Mouse (Mus musculus) spleen, adult 2 months (tissue): Measurements from ENCODE around the gene Mettl8. TPM values are rescaled to one million over a fixed set of nuclear protein-coding genes. Genes with fewer than 3 reads are reported as not detected.

Experiments used
- DNase-seq, 2 experiments: peaks; one replicate each; pipeline versions ENCODE4 v3.0.0 to v3.0.0-alpha.2; 2012 to 2021; ENCODE audit warnings: low spot score in 2 of 2, low read depth in 1 of 2
- H3K27ac ChIP-seq: fragments of 200-500 bp; 2 replicates; pipeline ENCODE4 v1.5.1; 2012; ENCODE audit warnings: low read length, inconsistent platforms; ENCODE audit not compliant: insufficient read depth
- H3K27me3 ChIP-seq: fragments of 200-500 bp; 2 replicates; pipeline ENCODE4 v1.6.1; 2012; ENCODE audit warnings: mild to moderate bottlenecking, moderate library complexity, low read length, inconsistent platforms; ENCODE audit not compliant: control insufficient read depth, insufficient read depth
- H3K36me3 ChIP-seq: fragments of 200-500 bp; 2 replicates; pipeline ENCODE4 v1.6.1; 2012; ENCODE audit warnings: mild to moderate bottlenecking, low read length, inconsistent platforms; ENCODE audit not compliant: control insufficient read depth, insufficient read depth
- H3K4me1 ChIP-seq: fragments of 200-500 bp; 2 replicates; pipeline ENCODE4 v1.6.1; 2011; ENCODE audit warnings: inconsistent platforms; ENCODE audit not compliant: control insufficient read depth, insufficient read depth, insufficient read length
- H3K4me3 ChIP-seq: fragments of 200-500 bp; 2 replicates; pipeline ENCODE4 v1.5.1; 2011; ENCODE audit warnings: mild to moderate bottlenecking, inconsistent platforms; ENCODE audit not compliant: insufficient read depth, insufficient read length; ENCODE audit errors: extremely low read depth
- CTCF ChIP-seq: fragments of 200-500 bp; IDR thresholded peaks from 2 replicates; pipeline ENCODE4 v1.5.1; 2011; ENCODE audit warnings: mild to moderate bottlenecking, inconsistent platforms; ENCODE audit not compliant: insufficient read depth, insufficient read length, insufficient replicate concordance; ENCODE audit errors: extremely low read depth
- POLR2A ChIP-seq: fragments of 200-500 bp; IDR thresholded peaks from 2 replicates; pipeline ENCODE4 v1.6.1; 2011; ENCODE audit warnings: low read depth, low read length, inconsistent platforms
- WGBS: fragments of 180-500 bp; shearing (Covaris S2); methylation state at CpG from one replicate; pipeline ENCODE4 v1.1.7; 2018; 5-methylcytosine and 5-hydroxymethylcytosine counted together
- polyA plus RNA-seq: library from polyadenylated mRNA; depleted of rRNA; stranded (reverse); fragments of >200 nt; gene quantifications from 2 replicates; pipeline ENCODE4 v1.2.3, GENCODE M21; 2012

The Mettl8 gene
- polyA plus RNA-seq, 1 experiment, result 3.5 TPM

DNA sequence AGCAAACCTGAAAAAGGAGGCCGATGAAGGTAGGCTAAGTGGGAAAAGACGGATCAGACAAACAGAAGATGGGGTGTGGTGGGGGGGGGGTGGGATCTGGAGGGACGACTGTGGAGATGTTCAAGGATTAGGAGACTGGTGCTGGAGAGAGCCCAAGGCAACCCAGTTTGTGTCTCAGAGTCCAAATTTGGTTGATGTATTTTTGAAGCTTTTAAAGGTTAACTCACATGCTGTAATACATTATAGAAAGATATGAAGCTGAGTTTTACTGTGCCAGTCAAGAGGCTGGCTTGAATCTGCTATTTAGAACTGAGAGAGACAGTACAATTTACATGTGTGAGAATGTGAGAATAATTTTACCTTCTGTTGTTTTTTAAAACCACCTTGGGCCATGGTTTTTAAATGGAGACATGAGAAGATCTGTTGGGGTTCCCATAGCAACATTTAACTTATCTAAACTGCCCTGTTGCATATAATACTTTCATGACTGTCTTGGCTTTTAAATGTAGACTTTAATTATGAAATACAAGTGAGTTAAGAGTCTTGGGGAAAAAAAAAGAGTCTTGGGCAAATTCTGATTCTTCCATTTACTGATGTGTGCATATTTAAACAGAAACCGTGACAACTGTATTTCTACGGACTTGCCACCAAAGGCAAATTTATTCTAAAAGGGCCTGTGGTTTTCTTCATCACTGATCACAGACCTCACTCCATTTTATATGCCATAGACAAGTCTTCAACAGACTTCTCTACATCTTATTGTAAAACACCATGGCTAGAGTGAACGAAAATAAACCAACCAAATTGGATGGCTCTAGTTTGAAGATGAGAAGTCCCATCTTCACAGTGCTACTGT, 94.1 kb downstream of the Mettl8 start:
- Histone ChIP-seq H3K4me3 (no peak overlapping the region), H3K27me3 (no peaks in the 10 kb centered on the region), H3K4me1 (peaks cover 17% of the 10 kb centered on the region; the same call in 1 of the 2 replicates), H3K27ac (peak overlapping the region; percentile 20; the same call in 1 of the 2 replicates), H3K36me3 (no peaks in the 10 kb centered on the region)
- no peak for TF ChIP-seq POLR2A
- TF ChIP-seq CTCF, result no peak
- 63% methylated on average over 6 of the region's 6 CpGs for WGBS
- DNase-seq, result no peak

DNA sequence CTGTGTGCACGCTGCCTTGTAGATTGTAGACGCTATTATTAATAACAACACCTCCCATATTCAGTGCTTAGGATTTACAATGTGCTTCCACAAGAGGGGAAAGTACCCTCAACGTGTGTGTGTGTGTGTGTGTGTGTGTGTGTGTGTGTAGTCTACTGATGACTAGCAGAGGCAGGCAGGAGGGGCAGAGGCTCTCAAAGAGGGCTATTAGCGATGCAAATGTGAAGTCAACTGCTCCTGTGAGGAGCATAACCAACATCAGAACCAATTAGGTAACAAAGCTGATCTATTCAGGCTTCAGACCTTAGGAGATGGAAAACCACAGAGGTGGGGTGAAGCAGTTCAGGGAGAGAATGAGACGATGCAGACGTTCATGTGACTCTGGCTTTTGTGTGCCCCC, 95.3 kb downstream of the Mettl8 start:
- H3K36me3 ChIP-seq, result no peaks in the 10 kb centered on the region
- H3K4me1 ChIP-seq, result peaks cover 11% of the 10 kb centered on the region; the same call in 1 of the 2 replicates
- 80% methylated on average over 6 of the region's 6 CpGs for WGBS
- DNase-seq, result no peak
- no peak overlapping the region for H3K27ac ChIP-seq
- H3K4me3 ChIP-seq, result no peak overlapping the region
- H3K27me3 ChIP-seq, result no peaks in the 10 kb centered on the region
- no peak for TF ChIP-seq POLR2A
- no peak for TF ChIP-seq CTCF

DNA sequence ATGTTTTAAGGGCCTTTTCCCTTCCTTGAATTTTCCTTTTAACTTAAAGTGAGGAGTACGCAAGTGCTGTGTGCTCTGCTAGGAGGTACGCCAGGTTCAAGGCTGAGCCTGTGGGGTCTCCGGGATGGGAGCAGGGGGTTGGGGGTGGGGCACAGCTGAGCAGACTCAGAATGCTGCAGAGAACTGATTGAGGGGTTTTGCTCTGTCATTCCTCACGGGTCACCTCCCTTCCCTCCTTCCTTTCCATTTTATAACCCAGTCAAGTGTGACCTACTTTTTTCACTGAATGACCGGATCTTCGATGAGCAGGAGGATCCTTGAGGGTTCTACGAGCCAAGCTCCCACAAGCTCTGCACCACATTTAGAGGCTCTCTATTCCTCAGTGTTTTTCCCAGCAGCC, 96.0 kb downstream of the Mettl8 start:
- WGBS, result 88% methylated on average over 7 of the region's 7 CpGs
- DNase-seq, result no peak
- TF ChIP-seq POLR2A (no peak), CTCF (no peak)
- no peaks in the 10 kb centered on the region for H3K27me3 ChIP-seq
- H3K4me1 ChIP-seq, result peaks cover 11% of the 10 kb centered on the region; the same call in 1 of the 2 replicates
- H3K27ac ChIP-seq, result no peak overlapping the region
- no peaks in the 10 kb centered on the region for H3K36me3 ChIP-seq
- no peak overlapping the region for H3K4me3 ChIP-seq

DNA sequence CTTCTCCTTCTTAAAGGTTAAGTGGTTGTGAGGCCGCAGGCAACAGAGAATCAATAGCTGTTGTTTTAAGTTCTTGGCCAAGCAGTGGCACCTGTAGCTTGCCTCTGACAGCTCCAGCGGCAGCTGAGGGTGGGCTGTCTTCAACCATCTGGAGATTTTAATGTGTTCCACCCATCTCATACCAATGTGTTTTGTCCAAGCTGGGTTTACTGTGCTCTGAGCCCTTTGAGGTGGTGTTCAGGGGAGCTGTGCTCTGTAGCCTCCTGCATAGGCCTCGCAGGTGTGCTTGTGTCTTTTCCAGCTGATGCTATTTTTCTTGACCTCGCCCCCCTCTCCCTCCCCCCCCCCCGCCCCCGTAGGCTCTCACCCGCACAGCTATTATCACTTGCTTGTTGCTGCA, 96.8 kb downstream of the Mettl8 start:
- no peak for DNase-seq
- H3K4me3 ChIP-seq, result no peak overlapping the region
- H3K36me3 ChIP-seq, result no peaks in the 10 kb centered on the region
- 74% methylated on average over 7 of the region's 7 CpGs for WGBS
- H3K4me1 ChIP-seq, result peaks cover 16% of the 10 kb centered on the region; the same call in 1 of the 2 replicates
- H3K27ac ChIP-seq, result no peak overlapping the region
- TF ChIP-seq CTCF (no peak), POLR2A (no peak)
- H3K27me3 ChIP-seq, result no peaks in the 10 kb centered on the region

DNA sequence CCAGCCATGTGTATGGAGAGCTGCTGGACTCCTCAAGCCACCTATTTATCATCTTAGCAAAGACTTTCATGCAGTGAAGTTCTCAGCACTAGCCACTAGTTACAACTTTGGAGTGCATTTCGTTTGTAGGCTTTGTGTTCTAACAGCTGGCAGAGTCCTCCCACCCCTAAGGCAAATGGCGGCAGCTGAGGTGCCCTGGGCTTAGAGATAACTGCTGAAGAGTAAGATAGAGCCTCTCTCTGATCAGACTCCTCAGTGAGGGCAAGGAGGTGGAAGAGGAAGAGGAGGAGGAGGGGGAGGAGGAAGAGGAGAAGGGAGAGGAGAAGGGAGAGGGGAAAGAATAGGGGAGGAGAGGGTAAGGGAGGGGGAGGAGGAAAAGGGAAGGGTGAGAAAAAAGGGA, 101.8 kb downstream of the Mettl8 start:
- TF ChIP-seq POLR2A (no peak), CTCF (no peak)
- Histone ChIP-seq H3K4me1 (peaks cover 6% of the 10 kb centered on the region; the same call in 1 of the 2 replicates), H3K27ac (no peak overlapping the region), H3K4me3 (no peak overlapping the region), H3K27me3 (no peaks in the 10 kb centered on the region), H3K36me3 (no peaks in the 10 kb centered on the region)
- 67% methylated on average over 2 of the region's 2 CpGs for WGBS
- DNase-seq, result no peak

DNA sequence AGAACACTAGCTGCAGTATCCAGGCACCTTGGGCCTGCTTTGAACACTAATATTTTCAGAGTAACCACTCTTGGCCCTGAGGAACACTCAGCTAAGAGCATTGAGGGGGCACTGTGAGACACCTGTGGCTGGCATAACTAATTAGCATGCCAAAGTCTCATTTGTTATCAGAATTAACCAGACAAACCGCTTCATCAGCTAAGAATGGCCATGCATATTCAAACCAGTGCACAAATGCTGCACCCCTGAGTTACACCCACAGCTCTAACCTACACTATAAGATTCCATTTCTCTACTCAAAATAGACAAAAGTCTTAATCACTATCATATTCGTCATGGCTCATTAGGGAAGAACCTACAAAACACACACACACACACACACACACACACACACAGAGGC, 103.4 kb downstream of the Mettl8 start:
- TF ChIP-seq POLR2A (no peak), CTCF (no peak)
- no peak overlapping the region for H3K4me3 ChIP-seq
- 87% methylated on average over 2 of the region's 2 CpGs for WGBS
- H3K36me3 ChIP-seq, result no peaks in the 10 kb centered on the region
- no peaks in the 10 kb centered on the region for H3K27me3 ChIP-seq
- H3K27ac ChIP-seq, result no peak overlapping the region
- peaks cover 6% of the 10 kb centered on the region; the same call in 1 of the 2 replicates for H3K4me1 ChIP-seq
- DNase-seq, result no peak
